Mouse (Mus musculus): ENCODE measurements around the gene Nfil3. TPM values are rescaled to one million over a fixed set of nuclear protein-coding genes. Genes with fewer than 3 reads are reported as not detected.

Gene Nfil3
- total RNA-seq, 2 experiments from 2014 or later: 3.9 to 14.0 TPM

- no peak for ATAC-seq (replicated peaks; ENCODE audit: poor library complexity, severe bottlenecking)
Observed at GRCm38 (mm10) chr13:52947545-52947944, 33.3 kb downstream of the Nfil3 start.

- ATAC-seq (replicated peaks; ENCODE audit: poor library complexity, severe bottlenecking): no peak
Observed at GRCm38 (mm10) chr13:52945769-52946168, 35.1 kb downstream of the Nfil3 start.

- no peak for ATAC-seq (replicated peaks; ENCODE audit: poor library complexity, severe bottlenecking)
Observed at GRCm38 (mm10) chr13:52944116-52944515, 36.8 kb downstream of the Nfil3 start.

DNA sequence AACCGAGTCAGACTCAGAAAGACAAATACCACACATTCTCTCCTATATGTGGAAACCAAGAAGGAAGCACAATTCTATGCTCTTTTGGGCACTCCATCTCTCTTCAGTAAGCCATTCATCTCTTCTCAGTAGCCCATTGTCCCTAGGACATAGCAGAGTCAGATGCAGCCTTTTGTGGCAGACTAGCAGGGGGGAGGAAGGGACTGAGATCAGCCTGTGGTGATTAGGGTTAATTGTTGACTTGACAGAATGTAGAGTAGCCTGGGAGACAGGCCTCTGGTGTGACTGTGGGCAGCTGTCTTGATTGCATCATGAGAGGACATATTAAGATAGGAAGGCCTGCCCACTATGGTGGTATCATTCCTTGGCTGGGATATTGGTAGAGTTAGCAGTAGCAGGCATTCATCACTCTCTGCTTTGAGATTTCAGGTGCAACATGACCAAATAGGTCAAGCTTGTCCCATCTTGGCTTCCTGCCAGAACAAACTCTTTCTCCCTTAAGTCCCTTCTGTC, 37.9 kb downstream of the Nfil3 start:
- no peak for ATAC-seq (replicated peaks; ENCODE audit: poor library complexity, severe bottlenecking)

GRCm38 (mm10) chr13:52940956-52941355, 39.9 kb downstream of the Nfil3 start:
- no peak for ATAC-seq (replicated peaks; ENCODE audit: poor library complexity, severe bottlenecking)

- no peak for ATAC-seq (replicated peaks; ENCODE audit: poor library complexity, severe bottlenecking)
Observed at GRCm38 (mm10) chr13:52930582-52930981, 50.3 kb downstream of the Nfil3 start.

DNA sequence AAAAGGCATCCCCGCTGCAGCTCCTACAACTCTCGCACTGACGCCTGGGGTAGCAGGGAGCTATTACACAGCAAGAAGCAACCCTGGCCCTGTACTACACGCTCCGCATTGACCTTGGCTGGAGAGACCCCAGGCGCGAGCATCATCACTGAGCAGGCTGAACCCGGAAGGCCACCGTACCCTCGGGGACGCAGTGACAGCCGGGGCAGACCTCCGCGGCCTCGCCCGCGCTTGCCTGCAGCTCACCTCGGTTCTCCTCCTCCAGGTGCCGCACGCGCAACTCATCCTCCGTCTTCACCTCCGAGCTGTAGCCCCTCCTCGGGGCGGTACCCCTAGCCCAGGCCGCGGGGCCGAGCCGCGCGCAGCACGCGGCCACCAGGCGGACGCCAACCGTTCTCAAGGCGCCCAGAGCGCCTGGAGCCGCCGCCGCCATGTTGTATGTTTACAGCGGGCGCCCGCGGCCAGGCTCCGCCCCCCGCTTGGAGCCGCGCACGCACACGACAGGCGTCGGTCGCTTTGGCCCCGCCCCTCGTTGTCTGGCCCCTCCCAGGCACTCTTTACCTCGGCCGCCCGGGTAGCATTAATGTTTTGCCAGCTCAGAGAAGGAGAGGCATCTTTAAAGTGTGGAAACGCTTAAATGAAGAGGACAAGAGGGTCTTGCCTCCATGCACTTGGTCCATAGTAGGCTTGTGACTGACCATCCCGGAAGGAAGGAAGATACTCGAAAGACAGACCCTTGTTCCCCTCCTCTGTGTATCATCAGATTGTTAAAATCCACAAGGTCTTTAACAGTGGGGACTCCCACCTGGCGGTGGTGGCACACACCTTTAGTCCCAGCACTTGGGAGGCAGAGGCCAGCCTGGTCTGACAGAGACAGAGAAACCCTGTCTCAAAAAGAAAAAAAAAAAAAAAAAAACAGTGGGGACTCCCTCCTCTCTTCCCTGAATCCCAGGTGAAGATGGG, 51.4 kb downstream of the Nfil3 start, which contains the start of gene Auh:
Gene Auh, minus strand, starts transcription at position 473 of the 963 bp plus-strand sequence.
- peak; percentile 96 for ATAC-seq (replicated peaks; ENCODE audit: poor library complexity, severe bottlenecking)

GRCm38 (mm10) chr13:52928392-52928791, 52.5 kb downstream of the Nfil3 start:
- ATAC-seq (replicated peaks; ENCODE audit: poor library complexity, severe bottlenecking): no peak

- ATAC-seq (replicated peaks; ENCODE audit: poor library complexity, severe bottlenecking): no peak
Observed at GRCm38 (mm10) chr13:52924457-52924856, 56.4 kb downstream of the Nfil3 start.

DNA sequence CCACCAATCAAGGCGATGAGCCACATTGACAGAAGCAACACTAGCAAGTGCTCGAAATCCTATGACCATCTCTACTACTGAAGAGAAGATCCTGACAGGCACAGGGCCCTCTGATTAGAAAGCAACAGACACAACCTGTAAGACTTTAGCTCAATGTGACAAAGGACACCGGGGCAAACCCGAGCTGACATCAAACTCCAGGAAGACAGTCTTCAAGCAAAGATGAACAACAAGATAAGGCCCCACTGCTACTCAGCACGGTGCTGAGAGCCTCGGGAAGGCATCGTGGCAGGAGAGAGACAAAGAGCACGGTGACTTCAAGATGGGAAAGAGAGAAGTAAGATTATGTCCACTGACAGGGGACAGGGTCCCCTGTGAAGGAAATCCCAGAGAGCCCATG, 58.9 kb downstream of the Nfil3 start:
- no peak for ATAC-seq (replicated peaks; ENCODE audit: poor library complexity, severe bottlenecking)

DNA sequence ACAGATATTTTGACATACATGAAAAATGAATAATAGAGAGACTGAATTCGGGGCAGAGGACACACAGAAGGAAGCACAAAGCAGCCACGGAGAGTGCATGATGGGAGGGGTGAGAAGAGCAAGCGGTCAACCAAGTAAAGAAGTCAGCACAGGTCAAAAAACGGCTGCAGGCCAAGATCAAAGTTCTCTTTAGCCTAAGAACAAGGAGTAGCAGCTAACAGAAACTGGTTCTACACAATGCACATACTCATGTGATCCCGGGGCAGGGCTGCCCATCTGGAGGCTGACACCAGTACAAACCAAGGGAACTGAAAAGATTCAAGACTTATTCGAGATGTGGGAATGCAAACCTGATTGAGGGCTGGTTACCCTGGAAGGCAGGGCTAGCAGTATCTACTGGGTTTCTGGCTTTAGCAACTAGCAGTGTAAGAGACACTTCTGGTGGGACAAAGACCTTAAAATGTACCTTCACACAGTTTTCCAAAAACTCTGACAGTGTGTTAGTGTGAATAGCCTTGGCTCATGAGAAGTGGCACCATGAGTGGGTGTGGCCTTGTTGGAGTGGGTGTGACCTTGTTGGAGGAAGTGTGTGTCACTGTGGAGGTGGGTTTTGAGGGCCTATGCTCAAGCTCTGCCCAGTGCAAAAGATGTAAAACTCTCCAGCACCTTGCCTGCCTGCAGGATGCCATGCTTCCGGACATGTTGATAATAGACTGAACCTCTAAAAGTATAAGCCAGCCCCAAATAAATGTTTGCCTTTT, 59.6 kb downstream of the Nfil3 start:
- peak; percentile 38; the same call in 1 of the 2 replicates for ATAC-seq (replicated peaks; ENCODE audit: poor library complexity, severe bottlenecking)

DNA sequence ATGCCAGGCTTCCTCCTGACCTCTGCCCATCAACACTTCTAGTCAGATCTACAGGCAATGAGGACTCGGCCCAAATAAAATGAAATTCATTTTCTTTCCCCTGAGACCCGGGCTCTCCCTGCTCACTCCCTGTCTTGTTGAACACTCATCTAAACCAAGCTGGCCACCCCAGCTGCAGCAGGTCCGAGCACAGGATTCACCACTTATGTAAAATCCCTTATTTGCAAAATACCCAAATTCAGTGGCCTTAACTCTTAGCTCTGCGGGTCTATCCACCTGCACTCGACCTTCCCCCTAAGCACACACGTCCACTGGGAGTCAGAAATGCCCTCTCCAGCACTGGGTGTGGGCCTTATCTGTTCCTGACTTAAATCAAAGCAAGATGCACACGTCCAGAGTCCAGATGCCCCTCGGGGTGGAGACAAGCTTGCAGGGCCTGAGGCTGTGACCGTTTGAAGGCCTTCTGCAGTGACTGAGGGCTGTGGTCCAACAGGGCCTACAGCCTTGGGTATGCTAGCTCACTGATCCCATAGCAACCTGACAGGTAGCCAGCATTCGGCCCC, 61.0 kb downstream of the Nfil3 start:
- ATAC-seq (replicated peaks; ENCODE audit: poor library complexity, severe bottlenecking): no peak

GRCm38 (mm10) chr13:52918333-52918732, 62.5 kb downstream of the Nfil3 start:
- no peak for ATAC-seq (replicated peaks; ENCODE audit: poor library complexity, severe bottlenecking)

Other genes starting within 250 kb of the Nfil3 start
- 29.2 and 35.9 TPM in 2 replicates for gene Auh, start 51.4 kb downstream of the Nfil3 start, total RNA-seq (2014; fragmentation: Nextera tagmentation)
- 34.6 and 37.1 TPM in 2 replicates for gene Auh, start 51.4 kb downstream of the Nfil3 start, total RNA-seq (2017)